Mouse (Mus musculus): ENCODE data around the gene Gm10053. TPM values are rescaled to one million over a fixed set of nuclear protein-coding genes. Genes with fewer than 3 reads are reported as not detected.
A peak's percentile ranks its signal among the peaks of the same experiment; 100 is the strongest.

Gm10053 gene
- polyA plus RNA-seq, 1 experiment = not detected

DNA sequence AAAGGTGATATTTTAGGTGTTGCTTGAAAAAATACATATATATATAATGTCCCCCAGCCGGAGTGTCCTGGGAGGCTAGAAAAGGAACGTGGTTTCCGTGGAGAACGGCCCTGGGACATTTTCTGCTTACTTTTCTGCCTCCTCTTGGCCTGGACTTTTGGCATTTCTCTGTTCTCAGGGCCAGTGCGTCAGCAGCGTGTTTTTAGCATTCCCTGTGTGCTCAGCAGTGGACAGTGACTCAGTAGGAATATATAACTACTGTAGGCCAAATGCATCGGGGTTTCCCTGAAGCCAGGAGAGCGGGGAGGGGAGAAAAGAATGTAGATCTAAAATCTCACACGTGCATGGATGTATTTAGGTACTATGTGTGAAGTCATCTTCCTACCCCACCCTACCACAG, 10.1 kb upstream of the Gm10053 start:
- TF ChIP-seq POLR2A (IDR thresholded peaks at IDR 0.05; ENCODE audit: insufficient read depth, low read depth, low read length) (no peak), CTCF (IDR thresholded peaks at IDR 0.05; ENCODE audit: insufficient read depth, low read depth, low read length) (no peak)
- no peak overlapping the region for H3K27ac ChIP-seq (ENCODE audit: insufficient read depth, low read depth, low read length)
- no peak overlapping the region for H3K4me3 ChIP-seq (ENCODE audit: insufficient read depth, low read depth, low read length)
- H3K4me1 ChIP-seq (ENCODE audit: control insufficient read depth, insufficient read depth, low read length) = peaks cover 8% of the 10 kb centered on the region
- 92% methylated on average over 9 of the region's 9 CpGs for WGBS

DNA sequence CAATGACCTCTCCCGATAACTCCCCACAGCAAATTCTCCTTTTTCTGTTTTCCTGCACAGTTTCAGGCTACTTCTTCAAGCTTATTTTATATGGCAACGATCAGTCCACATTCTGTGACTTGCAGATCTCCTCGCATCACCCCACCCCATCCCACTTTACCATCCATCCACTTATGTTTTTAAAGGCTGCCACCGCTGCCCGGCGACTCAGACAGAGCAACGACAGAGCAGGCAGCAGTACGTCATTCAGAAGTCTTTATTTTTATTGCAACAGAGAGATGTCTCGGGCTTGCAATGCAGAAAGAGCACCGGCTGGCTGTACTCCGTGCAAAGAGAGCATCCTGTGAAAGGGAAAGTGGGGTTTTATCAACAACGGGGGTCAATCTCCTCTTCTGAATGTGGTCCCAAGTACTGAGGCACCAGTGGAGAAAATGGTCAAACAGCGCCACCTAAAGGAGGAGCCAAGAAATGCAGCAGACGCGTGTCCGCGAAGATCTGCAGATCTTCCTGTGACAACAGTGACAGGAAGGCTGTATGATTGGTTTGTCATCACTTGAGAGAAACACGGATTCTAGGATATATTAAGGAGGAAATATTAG, 4.3 kb upstream of the Gm10053 start:
- H3K27ac ChIP-seq (ENCODE audit: insufficient read depth, low read depth, low read length) = no peak overlapping the region
- WGBS = 10% methylated on average over 18 of the region's 18 CpGs
- H3K4me3 ChIP-seq (ENCODE audit: insufficient read depth, low read depth, low read length) = peak overlapping the region; percentile 41
- H3K4me1 ChIP-seq (ENCODE audit: control insufficient read depth, insufficient read depth, low read length) = peaks cover 2% of the 10 kb centered on the region; the same call in 1 of the 2 replicates
- TF ChIP-seq POLR2A (IDR thresholded peaks at IDR 0.05; ENCODE audit: insufficient read depth, low read depth, low read length) = no peak
- peak; percentile 90 for TF ChIP-seq CTCF (IDR thresholded peaks at IDR 0.05; ENCODE audit: insufficient read depth, low read depth, low read length)

DNA sequence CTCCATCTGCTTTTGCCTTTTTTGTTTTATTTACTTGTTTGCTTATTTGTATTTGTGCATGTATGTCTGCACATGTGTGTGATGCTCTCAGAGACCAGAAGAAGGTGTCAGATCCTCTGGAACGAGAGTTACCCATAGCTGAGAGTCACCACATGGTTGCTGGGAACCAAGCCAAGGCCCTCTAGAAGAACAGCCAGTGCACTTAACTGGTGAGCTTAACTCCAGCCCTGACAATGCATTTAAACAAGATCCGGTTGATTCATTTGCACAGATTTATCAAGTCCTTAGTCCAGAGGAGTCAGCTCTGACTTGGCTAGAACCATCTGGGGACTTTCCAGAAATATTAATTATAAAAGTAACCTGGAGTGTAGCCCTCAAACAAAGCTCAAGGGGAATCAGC, 1.6 kb upstream of the Gm10053 start:
- TF ChIP-seq CTCF (IDR thresholded peaks at IDR 0.05; ENCODE audit: insufficient read depth, low read depth, low read length) = no peak
- TF ChIP-seq POLR2A (IDR thresholded peaks at IDR 0.05; ENCODE audit: insufficient read depth, low read depth, low read length) = no peak
- Histone ChIP-seq H3K4me1 (ENCODE audit: control insufficient read depth, insufficient read depth, low read length) (peaks cover 2% of the 10 kb centered on the region; the same call in 1 of the 2 replicates), H3K27ac (ENCODE audit: insufficient read depth, low read depth, low read length) (no peak overlapping the region), H3K4me3 (ENCODE audit: insufficient read depth, low read depth, low read length) (no peak overlapping the region)
- 56% methylated on average over 2 of the region's 2 CpGs for WGBS

- no peak for TF ChIP-seq CTCF (IDR thresholded peaks at IDR 0.05; ENCODE audit: insufficient read depth, low read depth, low read length)
- TF ChIP-seq POLR2A (IDR thresholded peaks at IDR 0.05; ENCODE audit: insufficient read depth, low read depth, low read length) = no peak
- Histone ChIP-seq H3K4me1 (ENCODE audit: control insufficient read depth, insufficient read depth, low read length) (no peaks in the 10 kb centered on the region), H3K27ac (ENCODE audit: insufficient read depth, low read depth, low read length) (no peak overlapping the region), H3K4me3 (ENCODE audit: insufficient read depth, low read depth, low read length) (no peak overlapping the region)
- WGBS = 72% methylated on average over 4 of the region's 4 CpGs
These were observed 5.8 kb downstream of the Gm10053 start for GRCm38 (mm10) chr19:24881237-24881636.

GRCm38 (mm10) chr19:24885504-24885903, 10.0 kb downstream of the Gm10053 start:
- 12% methylated on average over 5 of the region's 5 CpGs for WGBS
- H3K4me1 ChIP-seq (ENCODE audit: control insufficient read depth, insufficient read depth, low read length) = no peaks in the 10 kb centered on the region
- H3K4me3 ChIP-seq (ENCODE audit: insufficient read depth, low read depth, low read length) = no peak overlapping the region
- H3K27ac ChIP-seq (ENCODE audit: insufficient read depth, low read depth, low read length) = no peak overlapping the region
- 0 out of 2 replicates have a peak, but pooled peaks have one; percentile 23 for TF ChIP-seq CTCF (IDR thresholded peaks at IDR 0.05; ENCODE audit: insufficient read depth, low read depth, low read length)
- TF ChIP-seq POLR2A (IDR thresholded peaks at IDR 0.05; ENCODE audit: insufficient read depth, low read depth, low read length) = no peak

GRCm38 (mm10) chr19:24886888-24887287, 11.4 kb downstream of the Gm10053 start:
- Histone ChIP-seq H3K4me1 (ENCODE audit: control insufficient read depth, insufficient read depth, low read length) (no peaks in the 10 kb centered on the region), H3K27ac (ENCODE audit: insufficient read depth, low read depth, low read length) (no peak overlapping the region), H3K4me3 (ENCODE audit: insufficient read depth, low read depth, low read length) (no peak overlapping the region)
- 84% methylated on average over 3 of the region's 3 CpGs for WGBS
- TF ChIP-seq POLR2A (IDR thresholded peaks at IDR 0.05; ENCODE audit: insufficient read depth, low read depth, low read length) (no peak), CTCF (IDR thresholded peaks at IDR 0.05; ENCODE audit: insufficient read depth, low read depth, low read length) (no peak)

DNA sequence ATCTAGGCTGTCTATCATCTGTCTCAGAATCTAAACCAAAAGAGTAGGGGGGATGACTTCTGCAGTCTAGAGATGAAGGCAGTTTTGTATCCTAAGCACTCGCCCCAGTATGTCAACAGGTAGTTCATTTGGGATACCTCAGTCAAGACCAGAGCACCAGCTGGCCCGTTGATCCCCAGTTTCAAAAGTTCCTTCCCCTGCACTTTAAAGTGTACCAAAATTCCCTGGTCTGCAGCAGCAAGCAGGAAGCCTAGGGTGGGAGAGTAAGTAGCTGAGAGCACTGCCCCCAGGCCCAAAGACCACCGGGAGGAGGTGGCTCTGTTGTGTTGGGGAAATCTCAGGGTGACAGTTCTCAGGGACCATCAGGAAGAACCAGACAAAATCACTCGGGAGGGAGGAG, 21.1 kb downstream of the Gm10053 start:
- 44% methylated on average over 4 of the region's 4 CpGs for WGBS
- Histone ChIP-seq H3K4me3 (ENCODE audit: insufficient read depth, low read depth, low read length) (no peak overlapping the region), H3K4me1 (ENCODE audit: control insufficient read depth, insufficient read depth, low read length) (peaks cover 20% of the 10 kb centered on the region), H3K27ac (ENCODE audit: insufficient read depth, low read depth, low read length) (no peak overlapping the region)
- no peak for TF ChIP-seq CTCF (IDR thresholded peaks at IDR 0.05; ENCODE audit: insufficient read depth, low read depth, low read length)
- TF ChIP-seq POLR2A (IDR thresholded peaks at IDR 0.05; ENCODE audit: insufficient read depth, low read depth, low read length) = no peak

DNA sequence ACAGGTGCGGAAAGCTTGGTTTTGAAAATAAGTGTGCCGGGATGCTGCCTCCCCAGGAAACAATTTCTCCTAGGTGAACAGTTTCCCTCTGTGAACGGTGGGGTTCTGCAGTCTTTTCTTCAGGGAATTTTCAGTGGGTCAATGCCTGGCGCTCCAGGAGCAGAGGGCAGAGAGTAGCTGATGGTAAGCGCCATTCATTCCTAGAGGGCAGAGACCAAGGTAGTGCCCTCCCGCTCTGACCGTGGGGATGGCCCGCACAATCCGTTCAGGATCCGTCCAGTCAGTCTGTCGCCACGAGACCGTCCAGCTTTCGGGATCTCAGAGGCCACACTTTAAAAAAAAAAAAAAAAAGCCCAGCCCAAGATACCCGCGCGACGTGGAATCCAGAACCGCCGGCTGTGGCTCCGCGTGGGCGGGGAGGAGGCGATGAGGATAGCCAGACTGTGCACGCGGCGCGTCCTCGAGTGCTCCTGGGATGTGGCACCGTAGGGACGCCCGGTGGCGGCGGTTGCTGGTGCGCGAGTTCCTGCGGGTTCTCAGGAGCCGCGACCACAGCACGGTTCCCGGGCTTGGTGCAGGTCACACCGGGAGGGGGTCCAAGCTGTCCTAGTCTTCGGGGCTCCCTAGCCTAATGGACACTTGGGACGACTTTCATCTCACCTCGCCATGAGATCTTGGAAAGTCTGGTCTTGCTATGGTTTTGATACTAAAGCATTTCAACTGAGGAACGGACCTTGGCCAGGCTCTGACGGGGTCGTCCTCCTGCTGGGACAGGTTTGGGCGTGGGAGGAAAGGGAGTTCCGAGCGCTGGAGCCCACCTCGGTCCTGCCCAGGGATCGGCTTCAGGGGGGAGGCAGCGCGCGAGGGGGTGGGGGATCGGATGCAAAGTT, 21.8 kb downstream of the Gm10053 start:
- Histone ChIP-seq H3K27ac (ENCODE audit: insufficient read depth, low read depth, low read length) (no peak overlapping the region), H3K4me3 (ENCODE audit: insufficient read depth, low read depth, low read length) (no peak overlapping the region), H3K4me1 (ENCODE audit: control insufficient read depth, insufficient read depth, low read length) (peaks cover 20% of the 10 kb centered on the region)
- TF ChIP-seq CTCF (IDR thresholded peaks at IDR 0.05; ENCODE audit: insufficient read depth, low read depth, low read length) (no peak), POLR2A (IDR thresholded peaks at IDR 0.05; ENCODE audit: insufficient read depth, low read depth, low read length) (no peak)
- 3% methylated on average over 57 of the region's 57 CpGs for WGBS

Data from olfactory bulb, adult 2 months (tissue).